21 mouse cellular contexts compared by ENCODE assay signal in the genomic region with DNA sequence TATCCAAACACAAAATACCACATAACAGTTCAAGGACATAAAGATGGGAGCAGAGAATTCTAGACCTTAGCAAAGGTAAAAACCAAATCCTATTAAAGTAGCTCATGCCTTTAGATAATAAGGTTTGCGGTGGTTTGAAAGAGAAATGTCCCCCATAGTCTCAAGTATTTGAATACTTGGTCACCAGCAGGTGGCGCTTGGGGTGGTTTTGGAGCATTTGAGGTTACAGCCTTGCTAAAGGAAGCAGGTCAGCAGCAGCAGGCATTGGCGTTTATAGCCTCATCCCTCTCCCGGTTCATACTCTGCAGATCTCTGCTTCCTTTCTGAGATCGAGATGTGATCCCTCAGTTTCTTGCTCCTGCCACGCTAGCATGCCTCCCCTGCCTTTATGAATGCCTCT. TPM values are rescaled to one million over a fixed set of nuclear protein-coding genes. Genes with fewer than 3 reads are reported as not detected.
DNase-seq lines count a peak whose midpoint lies in the region; ATAC-seq and TF ChIP-seq lines count a peak whose summit lies in the region.
"Had no signal": no experiment of that assay in that cellular context is flagged by ENCODE, and none has a peak within 500 bp of the region (broad histone marks: within the 10 kb centered on the region; RNA-seq: fewer than 3 reads in every experiment).

No protein-coding gene starts in this region.

- no peak overlapping the region for H3K9ac ChIP-seq in kidney, postnatal 0 days (ENCODE audit: low read depth, low read length)
- no peak overlapping the region for H3K9ac ChIP-seq in kidney, embryonic 16.5 days (replicated peaks; ENCODE audit: low read length)
- H3K9ac ChIP-seq in forebrain, embryonic 14.5 days (ENCODE audit: low read length): no peak overlapping the region
- H3K9ac ChIP-seq: heart, embryonic 12.5 days; hindbrain, embryonic 15.5 days; limb, embryonic 13.5 days; liver, embryonic 15.5 days had no signal

- no peaks in the 10 kb centered on the region for H3K36me3 ChIP-seq in kidney, postnatal 0 days (ENCODE audit: insufficient read depth, low read length)
- peaks cover 10% of the 10 kb centered on the region for H3K36me3 ChIP-seq in kidney, embryonic 16.5 days (ENCODE audit: insufficient read depth, low read length)
- H3K36me3 ChIP-seq in E14TG2a.4 (ENCODE audit: insufficient read depth, low read length): peaks cover 3% of the 10 kb centered on the region; the same call in 1 of the 2 replicates
- no peaks in the 10 kb centered on the region for H3K36me3 ChIP-seq in forebrain, embryonic 14.5 days (ENCODE audit: control insufficient read depth, insufficient read depth, low read length)
- H3K36me3 ChIP-seq: heart, embryonic 12.5 days; hindbrain, embryonic 15.5 days had no signal

- H3K4me1 ChIP-seq in kidney, postnatal 0 days (replicated peaks; ENCODE audit: insufficient read depth, low read length): no peaks in the 10 kb centered on the region
- H3K4me1 ChIP-seq in kidney, embryonic 16.5 days (ENCODE audit: insufficient read depth, low read length): no peaks in the 10 kb centered on the region
- H3K4me1 ChIP-seq in E14TG2a.4 (replicated peaks; ENCODE audit: low read depth, low read length): no peaks in the 10 kb centered on the region
- no peaks in the 10 kb centered on the region for H3K4me1 ChIP-seq in forebrain, embryonic 14.5 days (ENCODE audit: control insufficient read depth, insufficient read depth, low read length)
- H3K4me1 ChIP-seq: heart, embryonic 12.5 days; hindbrain, embryonic 15.5 days; limb, embryonic 13.5 days; liver, embryonic 15.5 days; megakaryocyte, embryonic 14.5 days had no signal

- H3K4me2 ChIP-seq in kidney, postnatal 0 days (ENCODE audit: low read length): no peak overlapping the region
- H3K4me2 ChIP-seq in kidney, embryonic 16.5 days (replicated peaks; ENCODE audit: low read depth, low read length): no peak overlapping the region
- no peak overlapping the region for H3K4me2 ChIP-seq in forebrain, embryonic 14.5 days (ENCODE audit: low read length)
- H3K4me2 ChIP-seq: heart, embryonic 12.5 days; hindbrain, embryonic 15.5 days; limb, embryonic 13.5 days; liver, embryonic 15.5 days had no signal

- DNase-seq in kidney, postnatal 0 days (ENCODE audit: low spot score): no peak
- DNase-seq in 3T3-L1 (ENCODE audit: low read depth, low spot score) (peak; percentile 6), R1 (ENCODE audit: low read depth, low spot score) (peak; percentile 64)
- DNase-seq in embryo, embryonic 9.5 days (ENCODE audit: extremely low spot score): no peak
- no peak for DNase-seq in spleen, postnatal 10 days (ENCODE audit: low spot score in 2 of 2)
- no peak for DNase-seq in forebrain, embryonic 14.5 days (ENCODE audit: low spot score)
- DNase-seq: adrenal gland, postnatal 36 days; cerebellum, adult 11-12 months; kidney, adult 18-20 months; kidney, postnatal 25 days; lung, postnatal 14 days; retina, postnatal 1 day; thymus, postnatal 36 days had no signal

- peak; percentile 22; the same call in 1 of the 2 replicates for TF ChIP-seq CTCF in kidney, postnatal 0 days (IDR thresholded peaks at IDR 0.05; ENCODE audit: low read depth)
- 0 out of 2 replicates have a peak, but pooled peaks have one; percentile 9 for TF ChIP-seq CTCF in E14TG2a.4 (conservative IDR thresholded peaks at IDR 0.05; ENCODE audit: low read length)

- no peaks in the 10 kb centered on the region for H3K9me3 ChIP-seq in kidney, postnatal 0 days (replicated peaks; ENCODE audit: low read length)
- peaks cover 8% of the 10 kb centered on the region; the same call in 1 of the 2 replicates for H3K9me3 ChIP-seq in kidney, embryonic 16.5 days (ENCODE audit: low read length)
- H3K9me3 ChIP-seq in E14TG2a.4 (ENCODE audit: low read length): peaks cover 12% of the 10 kb centered on the region
- H3K9me3 ChIP-seq in forebrain, embryonic 14.5 days (replicated peaks; ENCODE audit: control insufficient read depth, low read length): peaks cover 7% of the 10 kb centered on the region; the same call in 1 of the 2 replicates
- H3K9me3 ChIP-seq: liver, embryonic 15.5 days had no signal

- no peaks in the 10 kb centered on the region for H3K27me3 ChIP-seq in kidney, postnatal 0 days (ENCODE audit: insufficient read depth, low read length)
- H3K27me3 ChIP-seq in kidney, embryonic 16.5 days (ENCODE audit: insufficient read depth, low read length): no peaks in the 10 kb centered on the region
- no peaks in the 10 kb centered on the region for H3K27me3 ChIP-seq in E14TG2a.4 (ENCODE audit: insufficient read depth, low read length)
- no peaks in the 10 kb centered on the region for H3K27me3 ChIP-seq in forebrain, embryonic 14.5 days (replicated peaks; ENCODE audit: control insufficient read depth, insufficient read depth, low read length)
- H3K27me3 ChIP-seq: heart, embryonic 12.5 days; hindbrain, embryonic 15.5 days; limb, embryonic 13.5 days; liver, embryonic 15.5 days; megakaryocyte, embryonic 14.5 days had no signal

- no peak overlapping the region for H3K27ac ChIP-seq in kidney, postnatal 0 days
- H3K27ac ChIP-seq in kidney, embryonic 16.5 days (ENCODE audit: low read length): no peak overlapping the region
- H3K27ac ChIP-seq in forebrain, embryonic 14.5 days (ENCODE audit: low read depth, low read length): no peak overlapping the region
- H3K27ac ChIP-seq: hindbrain, embryonic 15.5 days; limb, embryonic 13.5 days; liver, embryonic 15.5 days had no signal

- no peak for ATAC-seq in kidney, postnatal 0 days (replicated peaks; ENCODE audit: low FRiP score, low read depth)
- no peak for ATAC-seq in kidney, embryonic 16.5 days (ENCODE audit: low FRiP score, low TSS enrichment)
- no peak for ATAC-seq in forebrain, embryonic 14.5 days
- ATAC-seq: midbrain, embryonic 16.5 days had no signal

- no peak overlapping the region for H3K4me3 ChIP-seq in kidney, postnatal 0 days (replicated peaks; ENCODE audit: low read depth, low read length)
- no peak overlapping the region for H3K4me3 ChIP-seq in kidney, embryonic 16.5 days (ENCODE audit: low read length)
- no peak overlapping the region for H3K4me3 ChIP-seq in E14TG2a.4 (replicated peaks; ENCODE audit: low read length)
- no peak overlapping the region for H3K4me3 ChIP-seq in forebrain, embryonic 14.5 days (ENCODE audit: low read depth, low read length)
- H3K4me3 ChIP-seq: heart, embryonic 12.5 days; hindbrain, embryonic 15.5 days; limb, embryonic 13.5 days; liver, embryonic 15.5 days; megakaryocyte, embryonic 14.5 days had no signal

- 96% methylated on average over 6 of the region's 6 CpGs for whole genome bisulfite sequencing in kidney, postnatal 0 days
- WGBS in kidney, embryonic 16.5 days: 93% methylated on average over 6 of the region's 6 CpGs
- WGBS in forebrain, embryonic 14.5 days: 93% methylated on average over 6 of the region's 6 CpGs

RNA-seq across cellular contexts. Expression of gene Ap1s3, which starts 57.3 kb away (rescaled TPM):
- 0.97 and 1.5 TPM in 2 replicates for polyA plus RNA-seq in kidney, postnatal 0 days (2015; fragmentation: Nextera tagmentation; extraction: Ambion mirVana)
- polyA plus RNA-seq in kidney, embryonic 16.5 days (2015; fragmentation: Nextera tagmentation; extraction: Ambion mirVana): 0.91 and 0.94 TPM in 2 replicates
- 0.13 TPM in 1 of 2 replicates, not detected in the other for polyA plus RNA-seq in forebrain, embryonic 14.5 days (2014; fragmentation: Nextera tagmentation; extraction: Ambion mirVana)

Comparison
In these comparisons a context has a peak if more than half of its experiments do, and no peak if none do; other contexts are left out.
1. DNase-seq: peak in 3T3-L1 (single experiment) and R1 (single experiment); none in kidney, postnatal 0 days (single experiment), embryo, embryonic 9.5 days (single experiment), spleen, postnatal 10 days (0 of 2) and forebrain, embryonic 14.5 days (single experiment).